Mouse (Mus musculus): ENCODE results near the gene Wipf3. TPM values are rescaled to one million over a fixed set of nuclear protein-coding genes. Genes with fewer than 3 reads are reported as not detected.

Wipf3 gene
- polyA plus RNA-seq, 1 experiment = 0.20 TPM

- H3K4me1 ChIP-seq (ENCODE audit: control insufficient read depth, insufficient read depth, insufficient read length) = no peaks in the 10 kb centered on the region; the same call in 1 of the 2 replicates
- 81% methylated on average over 10 of the region's 10 CpGs for WGBS
- peaks cover 9% of the 10 kb centered on the region for H3K27me3 ChIP-seq (ENCODE audit: control insufficient read depth, insufficient read depth, low read length)
- H3K4me3 ChIP-seq (ENCODE audit: extremely low read depth, insufficient read depth, insufficient read length) = no peak overlapping the region
- H3K27ac ChIP-seq (ENCODE audit: insufficient read depth, low read length) = no peak overlapping the region
- H3K36me3 ChIP-seq (ENCODE audit: control insufficient read depth, insufficient read depth, low read length) = no peaks in the 10 kb centered on the region
- TF ChIP-seq POLR2A (IDR thresholded peaks at IDR 0.05; ENCODE audit: low read depth, low read length) (no peak), CTCF (IDR thresholded peaks at IDR 0.05; ENCODE audit: extremely low read depth, insufficient read depth, insufficient read length, insufficient replicate concordance) (no peak)
- DNase-seq (ENCODE audit: low read depth in 1 of 2, low spot score in 2 of 2) = no peak
These were observed 2.4 kb downstream of the Wipf3 start for GRCm38 (mm10) chr6:54431761-54432160.

- DNase-seq (ENCODE audit: low read depth in 1 of 2, low spot score in 2 of 2) = no peak
- Histone ChIP-seq H3K36me3 (ENCODE audit: control insufficient read depth, insufficient read depth, low read length) (no peaks in the 10 kb centered on the region), H3K27ac (ENCODE audit: insufficient read depth, low read length) (no peak overlapping the region), H3K27me3 (ENCODE audit: control insufficient read depth, insufficient read depth, low read length) (peaks cover 9% of the 10 kb centered on the region), H3K4me3 (ENCODE audit: extremely low read depth, insufficient read depth, insufficient read length) (no peak overlapping the region), H3K4me1 (ENCODE audit: control insufficient read depth, insufficient read depth, insufficient read length) (no peaks in the 10 kb centered on the region; the same call in 1 of the 2 replicates)
- 86% methylated on average over 9 of the region's 9 CpGs for WGBS
- TF ChIP-seq CTCF (IDR thresholded peaks at IDR 0.05; ENCODE audit: extremely low read depth, insufficient read depth, insufficient read length, insufficient replicate concordance) = no peak
- TF ChIP-seq POLR2A (IDR thresholded peaks at IDR 0.05; ENCODE audit: low read depth, low read length) = no peak
These were observed 2.8 kb downstream of the Wipf3 start for GRCm38 (mm10) chr6:54432191-54432590.

DNA sequence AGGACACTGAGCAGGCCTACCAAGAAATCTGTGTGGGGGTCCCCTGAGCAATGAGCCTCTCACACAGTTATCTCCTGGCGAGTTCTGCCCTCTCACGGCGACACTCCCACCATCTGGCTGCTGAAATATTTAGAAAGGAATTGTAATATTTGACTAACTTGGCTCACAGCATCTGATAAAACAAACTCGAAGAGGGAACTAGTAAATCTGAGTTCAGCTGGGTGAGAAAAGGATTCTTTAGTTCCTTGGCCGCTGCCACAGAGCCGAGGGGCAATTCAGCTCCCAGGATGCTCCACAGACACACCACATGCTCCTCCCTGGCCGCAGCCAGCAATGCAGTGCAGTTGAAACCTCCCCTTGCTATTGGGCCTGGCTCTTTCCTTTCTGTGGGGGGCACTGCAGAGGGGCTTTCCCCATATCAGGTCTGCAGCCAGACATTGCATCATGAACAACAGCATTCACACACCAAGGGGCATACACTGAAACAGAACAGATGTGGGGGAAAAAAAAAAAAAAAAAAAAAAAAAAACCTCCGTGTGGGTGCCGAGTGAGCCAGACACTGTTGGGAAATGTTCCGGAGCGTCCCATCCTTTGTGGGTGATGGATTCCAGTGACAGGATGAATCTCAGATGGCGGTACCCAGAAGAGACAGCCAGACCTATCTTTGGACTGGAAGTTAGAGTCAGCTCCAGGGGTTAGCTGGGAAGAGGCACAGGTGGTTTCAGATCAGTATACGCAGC is 3.6 kb downstream of the Wipf3 start:
- no peak overlapping the region for H3K4me3 ChIP-seq (ENCODE audit: extremely low read depth, insufficient read depth, insufficient read length)
- H3K27me3 ChIP-seq (ENCODE audit: control insufficient read depth, insufficient read depth, low read length) = peaks cover 9% of the 10 kb centered on the region
- 82% methylated on average over 13 of the region's 13 CpGs for WGBS
- H3K27ac ChIP-seq (ENCODE audit: insufficient read depth, low read length) = no peak overlapping the region
- H3K4me1 ChIP-seq (ENCODE audit: control insufficient read depth, insufficient read depth, insufficient read length) = no peaks in the 10 kb centered on the region; the same call in 1 of the 2 replicates
- no peak for DNase-seq (ENCODE audit: low read depth in 1 of 2, low spot score in 2 of 2)
- no peaks in the 10 kb centered on the region for H3K36me3 ChIP-seq (ENCODE audit: control insufficient read depth, insufficient read depth, low read length)
- TF ChIP-seq POLR2A (IDR thresholded peaks at IDR 0.05; ENCODE audit: low read depth, low read length) (no peak), CTCF (IDR thresholded peaks at IDR 0.05; ENCODE audit: extremely low read depth, insufficient read depth, insufficient read length, insufficient replicate concordance) (no peak)

DNA sequence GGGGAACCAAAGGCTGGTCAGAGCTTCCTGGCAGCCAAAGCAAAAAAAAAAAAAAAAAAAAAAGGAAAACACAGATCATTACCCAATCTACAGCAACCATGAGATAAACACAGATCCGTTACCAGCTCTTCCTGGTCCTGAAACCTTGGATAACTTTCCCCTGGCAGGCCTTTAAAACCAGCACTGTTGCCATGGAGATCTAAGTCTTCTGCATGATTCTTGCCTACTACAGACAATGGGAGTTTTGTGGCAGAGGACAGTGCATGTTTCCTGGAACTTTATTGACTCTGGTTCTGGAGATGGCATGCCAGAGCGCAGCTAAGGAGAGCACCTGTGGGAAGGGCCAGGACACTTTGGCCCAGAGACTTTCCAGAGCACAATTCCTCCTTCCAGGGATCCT is 4.8 kb downstream of the Wipf3 start:
- TF ChIP-seq POLR2A (IDR thresholded peaks at IDR 0.05; ENCODE audit: low read depth, low read length) (no peak), CTCF (IDR thresholded peaks at IDR 0.05; ENCODE audit: extremely low read depth, insufficient read depth, insufficient read length, insufficient replicate concordance) (no peak)
- H3K4me3 ChIP-seq (ENCODE audit: extremely low read depth, insufficient read depth, insufficient read length) = no peak overlapping the region
- no peak for DNase-seq (ENCODE audit: low read depth in 1 of 2, low spot score in 2 of 2)
- H3K27me3 ChIP-seq (ENCODE audit: control insufficient read depth, insufficient read depth, low read length) = peaks cover 7% of the 10 kb centered on the region
- H3K36me3 ChIP-seq (ENCODE audit: control insufficient read depth, insufficient read depth, low read length) = no peaks in the 10 kb centered on the region
- WGBS = 87% methylated on average over 2 of the region's 2 CpGs
- no peaks in the 10 kb centered on the region; the same call in 1 of the 2 replicates for H3K4me1 ChIP-seq (ENCODE audit: control insufficient read depth, insufficient read depth, insufficient read length)
- H3K27ac ChIP-seq (ENCODE audit: insufficient read depth, low read length) = no peak overlapping the region

- H3K27me3 ChIP-seq (ENCODE audit: control insufficient read depth, insufficient read depth, low read length) = no peaks in the 10 kb centered on the region
- no peak overlapping the region for H3K27ac ChIP-seq (ENCODE audit: insufficient read depth, low read length)
- H3K36me3 ChIP-seq (ENCODE audit: control insufficient read depth, insufficient read depth, low read length) = no peaks in the 10 kb centered on the region
- DNase-seq (ENCODE audit: low read depth in 1 of 2, low spot score in 2 of 2) = no peak
- H3K4me1 ChIP-seq (ENCODE audit: control insufficient read depth, insufficient read depth, insufficient read length) = no peaks in the 10 kb centered on the region
- H3K4me3 ChIP-seq (ENCODE audit: extremely low read depth, insufficient read depth, insufficient read length) = no peak overlapping the region
- TF ChIP-seq POLR2A (IDR thresholded peaks at IDR 0.05; ENCODE audit: low read depth, low read length) = no peak
- TF ChIP-seq CTCF (IDR thresholded peaks at IDR 0.05; ENCODE audit: extremely low read depth, insufficient read depth, insufficient read length, insufficient replicate concordance) = no peak
- 70% methylated on average over 7 of the region's 7 CpGs for WGBS
These were observed 6.3 kb downstream of the Wipf3 start for GRCm38 (mm10) chr6:54435663-54436062.

- WGBS = 67% methylated on average over 5 of the region's 5 CpGs
- no peaks in the 10 kb centered on the region for H3K4me1 ChIP-seq (ENCODE audit: control insufficient read depth, insufficient read depth, insufficient read length)
- H3K36me3 ChIP-seq (ENCODE audit: control insufficient read depth, insufficient read depth, low read length) = no peaks in the 10 kb centered on the region
- H3K27me3 ChIP-seq (ENCODE audit: control insufficient read depth, insufficient read depth, low read length) = no peaks in the 10 kb centered on the region
- no peak overlapping the region for H3K27ac ChIP-seq (ENCODE audit: insufficient read depth, low read length)
- no peak for TF ChIP-seq POLR2A (IDR thresholded peaks at IDR 0.05; ENCODE audit: low read depth, low read length)
- TF ChIP-seq CTCF (IDR thresholded peaks at IDR 0.05; ENCODE audit: extremely low read depth, insufficient read depth, insufficient read length, insufficient replicate concordance) = no peak
- no peak for DNase-seq (ENCODE audit: low read depth in 1 of 2, low spot score in 2 of 2)
- H3K4me3 ChIP-seq (ENCODE audit: extremely low read depth, insufficient read depth, insufficient read length) = no peak overlapping the region
These were observed 6.9 kb downstream of the Wipf3 start for GRCm38 (mm10) chr6:54436286-54436685.

DNA sequence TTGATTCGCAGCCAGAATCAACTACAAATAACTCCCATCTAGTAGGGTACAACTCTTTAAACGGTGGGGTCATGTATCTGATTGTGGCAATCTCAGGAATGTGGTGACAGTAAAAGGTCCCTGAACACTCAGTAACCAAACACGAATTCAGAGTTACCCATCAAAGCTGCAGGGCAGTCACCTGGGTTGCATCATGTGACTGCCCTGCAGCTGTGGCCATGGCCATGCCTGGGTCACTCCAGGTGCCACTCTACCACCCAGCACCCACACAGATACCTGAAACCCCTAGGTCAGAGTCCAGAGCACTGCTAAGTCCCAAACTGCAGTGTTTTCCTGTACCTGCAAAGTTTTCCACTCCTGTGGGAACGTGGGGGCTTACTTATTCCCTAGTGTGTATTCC is 9.1 kb downstream of the Wipf3 start:
- Histone ChIP-seq H3K4me3 (ENCODE audit: extremely low read depth, insufficient read depth, insufficient read length) (no peak overlapping the region), H3K27me3 (ENCODE audit: control insufficient read depth, insufficient read depth, low read length) (no peaks in the 10 kb centered on the region), H3K27ac (ENCODE audit: insufficient read depth, low read length) (no peak overlapping the region), H3K4me1 (ENCODE audit: control insufficient read depth, insufficient read depth, insufficient read length) (no peaks in the 10 kb centered on the region), H3K36me3 (ENCODE audit: control insufficient read depth, insufficient read depth, low read length) (no peaks in the 10 kb centered on the region)
- no peak for DNase-seq (ENCODE audit: low read depth in 1 of 2, low spot score in 2 of 2)
- 83% methylated on average over 4 of the region's 4 CpGs for whole genome bisulfite sequencing
- TF ChIP-seq CTCF (IDR thresholded peaks at IDR 0.05; ENCODE audit: extremely low read depth, insufficient read depth, insufficient read length, insufficient replicate concordance) = no peak
- TF ChIP-seq POLR2A (IDR thresholded peaks at IDR 0.05; ENCODE audit: low read depth, low read length) = no peak

Measured in spleen, adult 2 months (tissue).